ENCODE assay signal across 8 mouse cellular contexts in genomic region chr2:151037876-151038552, GRCm38 (mm10). TPM values are rescaled to one million over a fixed set of nuclear protein-coding genes. Genes with fewer than 3 reads are reported as not detected.
A peak's percentile ranks its signal among the peaks of the same experiment; 100 is the strongest.
DNase-seq lines count a peak whose midpoint lies in the region; ATAC-seq and TF ChIP-seq lines count a peak whose summit lies in the region.

No protein-coding gene starts in this region.

- H3K27me3 ChIP-seq in limb, embryonic 14.5 days (ENCODE audit: control insufficient read depth, insufficient read depth, low read length), result no peaks in the 10 kb centered on the region

- no peak for TF ChIP-seq CTCF in lung, adult 2 months (IDR thresholded peaks at IDR 0.05; ENCODE audit: insufficient read depth, low read length)

- peak; percentile 9 for ATAC-seq in activated CD4-positive, CD25-positive, alpha-beta regulatory T cell, adult 4 months
- ATAC-seq in erythroid progenitor cell, adult 5-6 weeks (replicated peaks; ENCODE audit: low FRiP score, poor library complexity, severe bottlenecking), result peak; percentile 75
- ATAC-seq in limb, embryonic 14.5 days (ENCODE audit: low FRiP score, low read depth), result no peak

- peak overlapping the region; percentile 83 for H3K4me2 ChIP-seq in limb, embryonic 14.5 days (replicated peaks; ENCODE audit: low read depth, low read length, severe bottlenecking)

- H3K27ac ChIP-seq in limb, embryonic 14.5 days (replicated peaks; ENCODE audit: low read depth, low read length), result no peak overlapping the region

- 0 out of 2 replicates have a peak, but pooled peaks cover 6% of the 10 kb centered on the region for H3K36me3 ChIP-seq in limb, embryonic 14.5 days (ENCODE audit: control insufficient read depth, insufficient read depth, low read length)

- H3K9me3 ChIP-seq in limb, embryonic 14.5 days (ENCODE audit: control insufficient read depth, low read length), result no peaks in the 10 kb centered on the region; the same call in 1 of the 2 replicates

- DNase-seq in lung, adult 2 months, result peak; percentile 9
- DNase-seq in lung, postnatal 4 days, result no peak
- no peak for DNase-seq in limb, embryonic 14.5 days (ENCODE audit: low spot score)
- DNase-seq in neural tube, embryonic 10.5 days (ENCODE audit: extremely low spot score, low spot score), result peak; percentile 15
- DNase-seq in adrenal gland, adult 18-20 months (ENCODE audit: low spot score in 2 of 2), result no peak
- no peak for DNase-seq in right cerebral cortex, postnatal 4 days

- peak overlapping the region; percentile 97 for H3K9ac ChIP-seq in limb, embryonic 14.5 days (ENCODE audit: low read depth, low read length, severe bottlenecking)

- peak overlapping the region; percentile 41 for H3K4me3 ChIP-seq in lung, adult 2 months (replicated peaks; ENCODE audit: extremely low read depth, low read depth, low read length)
- peak overlapping the region; percentile 91 for H3K4me3 ChIP-seq in limb, embryonic 14.5 days (replicated peaks; ENCODE audit: low read length)

- 48% methylated on average over 18 of the region's 18 CpGs for WGBS in lung, adult 2 months
- 57% methylated on average over 18 of the region's 18 CpGs for WGBS in limb, embryonic 14.5 days

- no peak for TF ChIP-seq POLR2A in lung, adult 2 months (IDR thresholded peaks at IDR 0.05; ENCODE audit: borderline replicate concordance, extremely low read depth, low read depth, low read length)
- TF ChIP-seq POLR2A in limb, embryonic 14.5 days (IDR thresholded peaks at IDR 0.05; ENCODE audit: borderline replicate concordance, extremely low read depth, insufficient read depth, insufficient read length), result no peak

- peaks cover 10% of the 10 kb centered on the region for H3K4me1 ChIP-seq in lung, adult 2 months (ENCODE audit: control insufficient read depth, insufficient read depth, low read length)
- H3K4me1 ChIP-seq in limb, embryonic 14.5 days (ENCODE audit: control insufficient read depth, insufficient read depth, low read length), result peaks cover 11% of the 10 kb centered on the region

RNA-seq across cellular contexts. Expression of gene Ninl, which starts 1.2 kb away (rescaled TPM):
- polyA plus RNA-seq in lung, adult 2 months (2012; rRNA removed), result 2.0 and 2.2 TPM in 2 replicates
- polyA plus RNA-seq in activated CD4-positive, CD25-positive, alpha-beta regulatory T cell, adult 4 months (2017; shearing (Covaris generic)), result not detected
- total RNA-seq in erythroid progenitor cell, adult 5-6 weeks (2015; ENCODE audit: low replicate concordance), result 19.8 and 28.5 TPM in 2 replicates
- 65.6 and 69.2 TPM in 2 replicates for total RNA-seq in erythroid progenitor cell, adult 5-6 weeks (2017; ENCODE audit: low replicate concordance)
- 9.6 and 10.0 TPM in 2 replicates for polyA plus RNA-seq in limb, embryonic 14.5 days (2012; rRNA removed)
- 3.9 and 7.9 TPM in 2 replicates for polyA plus RNA-seq in limb, embryonic 14.5 days (2014; fragmentation: Nextera tagmentation; extraction: Ambion mirVana)
- 10 to 100 TPM in 1 of 2 experiments, 1 to 10 TPM in 1; 8.1 to 32.8 TPM for total RNA-seq in adrenal gland, adult 18-20 months (2021)

RNA-seq across cellular contexts. Expression of gene Nanp, which starts 1.2 kb away (rescaled TPM):
- 0.83 and 1.8 TPM in 2 replicates for polyA plus RNA-seq in lung, adult 2 months (2012; rRNA removed)
- 10 to 100 TPM; 36.7 to 37.3 TPM for polyA plus RNA-seq in activated CD4-positive, CD25-positive, alpha-beta regulatory T cell, adult 4 months (2017; shearing (Covaris generic))
- total RNA-seq in erythroid progenitor cell, adult 5-6 weeks (2015; ENCODE audit: low replicate concordance), result 51.6 and 59.8 TPM in 2 replicates
- 51.8 and 55.6 TPM in 2 replicates for total RNA-seq in erythroid progenitor cell, adult 5-6 weeks (2017; ENCODE audit: low replicate concordance)
- 13.2 and 16.4 TPM in 2 replicates for polyA plus RNA-seq in limb, embryonic 14.5 days (2012; rRNA removed)
- 41.8 and 46.4 TPM in 2 replicates for polyA plus RNA-seq in limb, embryonic 14.5 days (2014; fragmentation: Nextera tagmentation; extraction: Ambion mirVana)
- 1 to 10 TPM; 7.8 to 9.2 TPM for total RNA-seq in adrenal gland, adult 18-20 months (2021)

RNA-seq across cellular contexts. Expression of gene Gm14151, which starts 54.1 kb away (rescaled TPM):
- polyA plus RNA-seq in lung, adult 2 months (2012; rRNA removed), result not detected in 2 replicates
- not detected for polyA plus RNA-seq in activated CD4-positive, CD25-positive, alpha-beta regulatory T cell, adult 4 months (2017; shearing (Covaris generic))
- not detected in 2 replicates for total RNA-seq in erythroid progenitor cell, adult 5-6 weeks (2015; ENCODE audit: low replicate concordance)
- not detected in 2 replicates for total RNA-seq in erythroid progenitor cell, adult 5-6 weeks (2017; ENCODE audit: low replicate concordance)
- polyA plus RNA-seq in limb, embryonic 14.5 days (2012; rRNA removed), result not detected in 2 replicates
- polyA plus RNA-seq in limb, embryonic 14.5 days (2014; fragmentation: Nextera tagmentation; extraction: Ambion mirVana), result not detected in 2 replicates
- total RNA-seq in adrenal gland, adult 18-20 months (2021), result not detected

Comparison
In these comparisons a context has a peak if more than half of its experiments do, and no peak if none do; other contexts are left out.
1. DNase-seq: peak in lung, adult 2 months (single experiment) and neural tube, embryonic 10.5 days (single experiment); none in lung, postnatal 4 days (0 of 2), limb, embryonic 14.5 days (single experiment), adrenal gland, adult 18-20 months (0 of 2) and right cerebral cortex, postnatal 4 days (single experiment).